Mouse (Mus musculus) heart, postnatal 0 days (tissue): ENCODE data around the gene Hdac8. TPM values are rescaled to one million over a fixed set of nuclear protein-coding genes. Genes with fewer than 3 reads are reported as not detected.

ENCODE experiments used
- ATAC-seq: fragments of 200-750 bp; cut with Nextera tagmentation; 2 replicates; pipeline ENCODE4 v1.8.0; 2017; ENCODE audit warnings: low read depth, moderate number of reproducible peaks, moderate library complexity; ENCODE audit not compliant: insufficient read depth
- DNase-seq: peaks from one replicate; pipeline ENCODE4 v3.0.0-alpha.2; 2016; ENCODE audit warnings: low spot score
- H3K27ac ChIP-seq: fragments of 300-500 bp; sonication (generic); 2 replicates; pipeline ENCODE4 v1.5.1; 2014; ENCODE audit warnings: low read depth, mild to moderate bottlenecking
- H3K27me3 ChIP-seq: fragments of 300-500 bp; sonication (generic); 2 replicates; pipeline ENCODE4 v1.6.1; 2014; ENCODE audit warnings: low read length, mixed read lengths; ENCODE audit not compliant: control insufficient read depth, insufficient read depth
- H3K36me3 ChIP-seq: fragments of 300-500 bp; sonication (generic); replicated peaks from 2 replicates; pipeline ENCODE4 v1.6.1; 2014; ENCODE audit warnings: low read length, mixed read lengths; ENCODE audit not compliant: control insufficient read depth, insufficient read depth
- H3K4me1 ChIP-seq: fragments of 300-500 bp; sonication (generic); 2 replicates; pipeline ENCODE4 v1.6.1; 2014; ENCODE audit warnings: antibody characterized with exemption; ENCODE audit not compliant: control insufficient read depth, insufficient read depth
- H3K4me2 ChIP-seq: fragments of 300-500 bp; sonication (generic); 2 replicates; pipeline ENCODE4 v1.6.1; 2014; ENCODE audit warnings: low read depth, mild to moderate bottlenecking, low read length, moderate library complexity
- H3K4me3 ChIP-seq: fragments of 300-500 bp; sonication (generic); 2 replicates; pipeline ENCODE4 v1.5.1; 2014; ENCODE audit warnings: low read depth, low read length
- H3K9ac ChIP-seq: fragments of 300-500 bp; sonication (generic); replicated peaks from 2 replicates; pipeline ENCODE4 v1.6.1; 2014; ENCODE audit warnings: low read depth, low read length, mixed read lengths
- H3K9me3 ChIP-seq: fragments of 300-500 bp; sonication (generic); replicated peaks from 2 replicates; pipeline ENCODE4 v1.6.1; 2016; ENCODE audit warnings: low read length; ENCODE audit not compliant: control insufficient read depth
- CTCF ChIP-seq: IDR thresholded peaks from 2 replicates; pipeline ENCODE4 v1.5.1; 2016; ENCODE audit warnings: antibody characterized with exemption, control low read depth, low read depth
- EP300 ChIP-seq: IDR thresholded peaks from 2 replicates; pipeline ENCODE4 v1.6.1; 2016; ENCODE audit warnings: antibody characterized with exemption, low read depth
- WGBS: fragments of 180-500 bp; shearing (Covaris S2); extraction: QIAGEN DNeasy Blood & Tissue Kit; methylation state at CpG from one replicate; pipeline ENCODE4 v1.1.7; 2014; 5-methylcytosine and 5-hydroxymethylcytosine counted together
- polyA plus RNA-seq: library from polyadenylated mRNA; unstranded; fragments of >200 nt; fragmentation: Nextera tagmentation; extraction: Ambion mirVana; gene quantifications from 2 replicates; pipeline ENCODE4 v1.2.1, GENCODE M21; 2015
- total RNA-seq: library from RNA; depleted of rRNA; stranded (reverse); fragments of >200 nt; gene quantifications from 2 replicates; pipeline ENCODE4 v1.2.3, GENCODE M21; 2014; ENCODE audit warnings: low replicate concordance

Hdac8 gene
- total and polyA plus RNA-seq, 2 experiments from 2014 or later = 0.38 to 4.0 TPM

- Histone ChIP-seq H3K27ac (no peak overlapping the region), H3K9me3 (no peaks in the 10 kb centered on the region), H3K9ac (no peak overlapping the region), H3K36me3 (no peaks in the 10 kb centered on the region), H3K4me2 (no peak overlapping the region), H3K4me3 (no peak overlapping the region), H3K27me3 (no peaks in the 10 kb centered on the region; the same call in 1 of the 2 replicates), H3K4me1 (no peaks in the 10 kb centered on the region)
- TF ChIP-seq EP300 = no peak
- TF ChIP-seq CTCF = no peak
- DNase-seq = no peak
- ATAC-seq = no peak
- WGBS = 51% methylated on average over 3 of the region's 3 CpGs
Observed at GRCm38 (mm10) chrX:102319696-102320095, 185.5 kb downstream of the Hdac8 start.

- Histone ChIP-seq H3K36me3 (no peaks in the 10 kb centered on the region), H3K4me2 (no peak overlapping the region), H3K4me3 (no peak overlapping the region), H3K9me3 (no peaks in the 10 kb centered on the region), H3K27ac (no peak overlapping the region), H3K27me3 (no peaks in the 10 kb centered on the region; the same call in 1 of the 2 replicates), H3K9ac (no peak overlapping the region), H3K4me1 (no peaks in the 10 kb centered on the region)
- ATAC-seq = no peak
- TF ChIP-seq CTCF = no peak
- TF ChIP-seq EP300 = no peak
- no peak for DNase-seq
Observed at GRCm38 (mm10) chrX:102319252-102319651, 185.9 kb downstream of the Hdac8 start.

- TF ChIP-seq EP300 (no peak), CTCF (no peak)
- WGBS = 62% methylated on average over 5 of the region's 5 CpGs
- no peak overlapping the region for H3K9ac ChIP-seq
Observed at GRCm38 (mm10) chrX:102318782-102319181, 186.4 kb downstream of the Hdac8 start.

GRCm38 (mm10) chrX:102311119-102311518 is 194.0 kb downstream of the Hdac8 start:
- 83% methylated on average over 3 of the region's 3 CpGs for WGBS
- Histone ChIP-seq H3K27me3 (no peaks in the 10 kb centered on the region), H3K4me1 (peaks cover 5% of the 10 kb centered on the region; the same call in 1 of the 2 replicates), H3K27ac (no peak overlapping the region), H3K36me3 (no peaks in the 10 kb centered on the region), H3K9ac (no peak overlapping the region), H3K9me3 (no peaks in the 10 kb centered on the region), H3K4me3 (no peak overlapping the region), H3K4me2 (no peak overlapping the region)
- ATAC-seq (no peak), DNase-seq (no peak)
- TF ChIP-seq CTCF = no peak
- no peak for TF ChIP-seq EP300

More at GRCm38 (mm10) chrX:102318782-102319181, 186.4 kb downstream of the Hdac8 start:
- H3K27ac ChIP-seq = no peak overlapping the region
- DNase-seq = no peak
- H3K36me3 ChIP-seq = no peaks in the 10 kb centered on the region
- no peaks in the 10 kb centered on the region for H3K4me1 ChIP-seq
- H3K4me3 ChIP-seq = no peak overlapping the region
- H3K9me3 ChIP-seq = no peaks in the 10 kb centered on the region
- H3K4me2 ChIP-seq = no peak overlapping the region
- no peak for ATAC-seq
- no peaks in the 10 kb centered on the region; the same call in 1 of the 2 replicates for H3K27me3 ChIP-seq

- Histone ChIP-seq H3K9me3 (no peaks in the 10 kb centered on the region), H3K4me3 (no peak overlapping the region), H3K27ac (no peak overlapping the region), H3K4me1 (peaks cover 5% of the 10 kb centered on the region; the same call in 1 of the 2 replicates), H3K36me3 (no peaks in the 10 kb centered on the region), H3K4me2 (no peak overlapping the region), H3K27me3 (peaks cover 3% of the 10 kb centered on the region; the same call in 1 of the 2 replicates), H3K9ac (no peak overlapping the region)
- WGBS = 59% methylated on average over 5 of the region's 5 CpGs
- DNase-seq = no peak
- TF ChIP-seq EP300 (no peak), CTCF (no peak)
- ATAC-seq = no peak
Observed at GRCm38 (mm10) chrX:102307511-102307910, 197.6 kb downstream of the Hdac8 start.

- no peak for ATAC-seq
Observed at GRCm38 (mm10) chrX:102305806-102306205, 199.4 kb downstream of the Hdac8 start.

More at GRCm38 (mm10) chrX:102305806-102306205, 199.4 kb downstream of the Hdac8 start:
- 72% methylated on average over 4 of the region's 4 CpGs for WGBS
- H3K4me2 ChIP-seq = no peak overlapping the region
- no peak for TF ChIP-seq CTCF
- TF ChIP-seq EP300 = no peak
- no peak overlapping the region for H3K4me3 ChIP-seq
- no peaks in the 10 kb centered on the region for H3K9me3 ChIP-seq
- H3K4me1 ChIP-seq = no peaks in the 10 kb centered on the region
- peaks cover 3% of the 10 kb centered on the region; the same call in 1 of the 2 replicates for H3K27me3 ChIP-seq
- DNase-seq = no peak
- no peaks in the 10 kb centered on the region for H3K36me3 ChIP-seq
- H3K9ac ChIP-seq = no peak overlapping the region
- H3K27ac ChIP-seq = no peak overlapping the region
